19 mouse cellular contexts compared by ENCODE assay signal in genomic region chr8:47909681-47910080, GRCm38 (mm10).
A peak's percentile ranks its signal among the peaks of the same experiment; 100 is the strongest.
DNase-seq lines count a peak whose midpoint lies in the region; ATAC-seq lines count a peak whose summit lies in the region.
"Had no signal": no experiment of that assay in that cellular context is flagged by ENCODE, and none has a peak within 500 bp of the region (broad histone marks: within the 10 kb centered on the region; RNA-seq: fewer than 3 reads in every experiment).

No protein-coding gene starts in this region.

- H3K36me3 ChIP-seq in midbrain, embryonic 11.5 days (ENCODE audit: control insufficient read depth, insufficient read depth, low read length) = no peaks in the 10 kb centered on the region
- H3K36me3 ChIP-seq in midbrain, embryonic 15.5 days (replicated peaks) = no peaks in the 10 kb centered on the region

- ATAC-seq in midbrain, embryonic 11.5 days (ENCODE audit: low FRiP score) = no peak
- no peak for ATAC-seq in midbrain, embryonic 15.5 days (replicated peaks)
- ATAC-seq: activated CD4-positive, CD25-positive, alpha-beta regulatory T cell, adult 4 months; CD4-positive, CD25-positive, alpha-beta regulatory T cell, adult 4 months; Patski had no signal

- H3K9me3 ChIP-seq in midbrain, embryonic 11.5 days (ENCODE audit: control insufficient read depth, low read length) = peaks cover 3% of the 10 kb centered on the region; the same call in 1 of the 2 replicates
- 0 out of 2 replicates have a peak, but pooled peaks cover 4% of the 10 kb centered on the region for H3K9me3 ChIP-seq in midbrain, embryonic 15.5 days
- H3K9me3 ChIP-seq: G1E had no signal

- no peak overlapping the region for H3K9ac ChIP-seq in midbrain, embryonic 11.5 days (ENCODE audit: low read length)
- no peak overlapping the region for H3K9ac ChIP-seq in midbrain, embryonic 15.5 days

- no peak overlapping the region for H3K4me3 ChIP-seq in midbrain, embryonic 11.5 days (ENCODE audit: low read depth, low read length)
- no peak overlapping the region for H3K4me3 ChIP-seq in midbrain, embryonic 15.5 days

- DNase-seq in heart, adult 11 months = peak; percentile 77
- DNase-seq in heart, postnatal 4 days = no peak
- DNase-seq in midbrain, embryonic 11.5 days (ENCODE audit: low spot score, missing footprints) = peak; percentile 53
- DNase-seq: adrenal gland, adult 2 months; adrenal gland, adult 8-10 months; adrenal gland, postnatal 10 days; adrenal gland, postnatal 14 days; adrenal gland, postnatal 25 days; adrenal gland, postnatal 36 days; B cell, adult 2 months; cerebellum, adult 11 months; cerebellum, adult 11-12 months; cerebellum, adult 18-20 months had no signal

- no peak overlapping the region for H3K4me2 ChIP-seq in midbrain, embryonic 11.5 days
- no peak overlapping the region for H3K4me2 ChIP-seq in midbrain, embryonic 15.5 days

- 97% methylated on average over 11 of the region's 11 CpGs for WGBS in midbrain, embryonic 11.5 days
- WGBS in midbrain, embryonic 15.5 days = 94% methylated on average over 11 of the region's 11 CpGs

- H3K27ac ChIP-seq in midbrain, embryonic 11.5 days (ENCODE audit: low read depth, low read length) = no peak overlapping the region
- no peak overlapping the region for H3K27ac ChIP-seq in midbrain, embryonic 15.5 days

- H3K27me3 ChIP-seq in midbrain, embryonic 11.5 days (ENCODE audit: control insufficient read depth, insufficient read depth, low read length) = no peaks in the 10 kb centered on the region
- no peaks in the 10 kb centered on the region for H3K27me3 ChIP-seq in midbrain, embryonic 15.5 days (replicated peaks)
- H3K27me3 ChIP-seq: CH12.LX, Patski had no signal

- H3K4me1 ChIP-seq in midbrain, embryonic 11.5 days (ENCODE audit: control insufficient read depth, insufficient read depth, low read length) = no peaks in the 10 kb centered on the region; the same call in 1 of the 2 replicates
- no peaks in the 10 kb centered on the region for H3K4me1 ChIP-seq in midbrain, embryonic 15.5 days
